Mouse (Mus musculus) adrenal gland, postnatal 0 days (tissue): ENCODE measurements around the gene Cd69. TPM values are rescaled to one million over a fixed set of nuclear protein-coding genes. Genes with fewer than 3 reads are reported as not detected.

Experiments used
- polyA plus RNA-seq: library from polyadenylated mRNA; unstranded; fragments of >200 nt; fragmentation: Nextera tagmentation; extraction: Ambion mirVana; gene quantifications from 2 replicates; pipeline ENCODE4 v1.2.1, GENCODE M21; 2015

Cd69 gene
- polyA plus RNA-seq = 0.18 and 0.19 TPM in 2 replicates

GRCm38 (mm10) chr6:129275220-129275619 is at the start of gene Cd69:
Cd69 (minus strand) TSS chr6:129275436.

Other genes starting within 250 kb of the Cd69 start
- gene Klrb1f, start 229.5 kb downstream of the Cd69 start, polyA plus RNA-seq = 0.14 TPM in 1 of 2 replicates, not detected in the other
- 0.49 TPM in 1 of 2 replicates, not detected in the other for gene Clec2e, start 174.5 kb downstream of the Cd69 start, polyA plus RNA-seq
- gene Clec2d, start 94.8 kb downstream of the Cd69 start, polyA plus RNA-seq = 0.65 and 1.5 TPM in 2 replicates
- gene 4922502D21Rik, start 56.4 kb upstream of the Cd69 start, polyA plus RNA-seq = not detected in 2 replicates
- gene Clec12a, start 67.3 kb upstream of the Cd69 start, polyA plus RNA-seq = 0.68 and 1.2 TPM in 2 replicates
- gene Clec12b, start 110.4 kb upstream of the Cd69 start, polyA plus RNA-seq = 0.10 TPM in 1 of 2 replicates, not detected in the other
- gene Clec1b, start 121.9 kb upstream of the Cd69 start, polyA plus RNA-seq = 12.3 and 16.8 TPM in 2 replicates
- 0.20 and 0.23 TPM in 2 replicates for gene Clec9a, start 133.4 kb upstream of the Cd69 start, polyA plus RNA-seq
- gene Clec1a, start 176.6 kb upstream of the Cd69 start, polyA plus RNA-seq = 7.5 and 9.7 TPM in 2 replicates
- gene Olr1, start 231.7 kb upstream of the Cd69 start, polyA plus RNA-seq = 0.17 TPM in 1 of 2 replicates, not detected in the other
- 0.74 and 1.8 TPM in 2 replicates for gene Tmem52b, start 237.1 kb upstream of the Cd69 start, polyA plus RNA-seq